Mouse (Mus musculus) megakaryocyte, adult 5-6 weeks (primary cell): ENCODE results near the gene Scn10a. TPM values are rescaled to one million over a fixed set of nuclear protein-coding genes. Genes with fewer than 3 reads are reported as not detected.

Source experiments
- ATAC-seq: 2 replicates; pipeline ENCODE4 v1.8.0; 2016; ENCODE audit warnings: mild to moderate bottlenecking, inconsistent platforms; ENCODE audit not compliant: poor library complexity, severe bottlenecking
- total RNA-seq, 2 experiments: library from RNA; stranded (forward) in 1 of 2; stranded (reverse) in 1 of 2; fragments of 153-499, 151-499 nt in 1 of 2; fragments of 221-1000, 200-1000 nt in 1 of 2; gene quantifications; 2 replicates each; pipeline versions ENCODE4 v1.2.3 to v1.2.4; 2015 to 2017

The Scn10a gene
- total RNA-seq, 2 experiments from 2014 or later: not detected

- no peak for ATAC-seq
These were observed 77.1 kb downstream of the Scn10a start for GRCm38 (mm10) chr9:119641985-119642384.

GRCm38 (mm10) chr9:119634216-119634843 is 84.8 kb downstream of the Scn10a start:
- no peak for ATAC-seq

- no peak for ATAC-seq
These were observed 85.6 kb downstream of the Scn10a start for GRCm38 (mm10) chr9:119633475-119633874.

- no peak for ATAC-seq
These were observed 86.3 kb downstream of the Scn10a start for GRCm38 (mm10) chr9:119632801-119633200.

- ATAC-seq: no peak
These were observed 87.1 kb downstream of the Scn10a start for GRCm38 (mm10) chr9:119631899-119632533.

GRCm38 (mm10) chr9:119631393-119631898 is 87.7 kb downstream of the Scn10a start:
- ATAC-seq: no peak

DNA sequence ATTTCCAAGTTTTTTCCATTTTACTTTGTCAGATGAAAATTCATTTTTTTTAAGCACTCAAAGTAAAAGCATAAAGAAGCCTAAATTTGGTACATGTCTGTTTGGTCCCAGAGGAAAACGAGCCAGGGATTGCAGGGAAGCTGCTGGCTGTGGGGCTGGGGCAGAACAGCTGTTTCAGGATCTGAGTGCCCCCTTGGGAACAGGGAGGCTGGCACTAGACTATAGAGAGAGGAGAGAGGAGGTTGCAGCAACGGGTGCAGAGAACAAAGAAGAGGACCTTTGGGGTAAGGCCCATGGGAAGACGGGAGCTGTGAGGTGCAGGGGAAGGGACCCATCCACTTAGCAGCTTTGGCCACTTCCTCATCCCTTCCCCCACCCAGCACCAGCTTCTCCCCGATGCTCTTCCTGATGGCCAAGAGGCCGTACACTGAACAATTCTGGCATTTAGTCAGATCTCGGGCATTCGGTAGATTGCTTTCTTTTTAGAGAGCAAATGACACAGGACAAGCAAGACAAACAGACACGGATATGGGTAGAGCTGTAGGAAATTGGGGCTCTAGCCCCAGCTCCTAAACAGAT is 90.3 kb downstream of the Scn10a start:
- ATAC-seq: no peak

DNA sequence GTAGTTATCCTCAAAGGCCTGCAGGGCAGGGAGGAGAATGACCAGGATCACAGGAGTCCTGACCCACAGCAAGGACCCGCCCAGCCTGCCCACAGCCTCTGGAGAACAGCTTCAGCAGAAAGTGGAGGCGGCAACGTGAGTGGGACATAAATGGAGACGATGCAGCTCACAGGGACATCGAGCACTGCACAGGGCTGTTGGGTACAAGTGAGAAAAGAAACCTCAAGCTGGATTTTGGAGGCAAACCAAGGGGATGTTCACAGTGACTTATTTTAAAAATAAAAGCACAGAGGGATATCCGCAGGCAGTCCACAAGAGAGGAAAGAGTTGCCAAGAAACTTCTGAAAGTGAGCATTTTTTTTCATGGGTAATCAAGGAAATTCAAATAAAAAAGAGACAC is 91.9 kb downstream of the Scn10a start:
- no peak for ATAC-seq

DNA sequence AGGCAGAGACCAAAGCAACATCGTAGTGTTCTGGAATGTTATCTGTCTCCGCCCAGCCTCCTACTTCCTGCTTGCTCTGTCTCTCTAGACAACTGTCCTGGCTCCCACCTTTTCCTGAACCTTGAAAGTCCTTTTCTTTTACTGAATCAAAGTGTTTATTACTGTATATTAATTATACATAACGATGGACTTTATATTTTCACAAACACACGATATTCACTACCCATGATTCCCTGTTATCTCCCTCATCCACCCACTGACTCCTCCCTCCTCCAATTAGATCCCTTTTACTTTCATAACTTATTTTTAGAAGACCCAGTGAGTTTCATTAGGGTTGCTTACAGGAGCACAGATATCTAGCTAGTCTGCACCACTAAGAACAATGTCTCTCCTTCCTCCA is 95.0 kb downstream of the Scn10a start:
- no peak for ATAC-seq

- no peak for ATAC-seq
These were observed 104.3 kb downstream of the Scn10a start for GRCm38 (mm10) chr9:119614798-119615197.

GRCm38 (mm10) chr9:119610563-119611166 is 108.5 kb downstream of the Scn10a start:
- ATAC-seq: no peak

- ATAC-seq: no peak
These were observed 112.2 kb downstream of the Scn10a start for GRCm38 (mm10) chr9:119606906-119607305.

DNA sequence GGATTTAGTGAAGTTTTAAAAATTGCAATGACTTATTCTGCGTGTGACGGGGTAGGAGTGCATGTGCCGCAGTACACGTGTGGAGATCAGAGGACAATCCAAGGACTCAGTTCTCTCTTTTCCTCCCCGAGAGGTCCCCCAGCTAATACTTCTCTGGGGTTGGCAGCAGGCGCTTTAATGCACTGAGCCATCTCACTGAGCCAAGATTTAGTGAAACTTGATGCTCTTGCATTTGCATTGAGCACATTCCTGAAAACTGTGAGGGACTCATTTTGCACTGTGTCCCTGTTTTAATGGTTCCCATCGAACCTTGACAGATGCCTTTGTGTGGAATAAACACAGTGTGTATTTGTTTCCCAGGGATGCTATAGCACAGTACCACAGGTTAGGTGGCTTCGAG is 114.5 kb downstream of the Scn10a start:
- ATAC-seq: no peak

DNA sequence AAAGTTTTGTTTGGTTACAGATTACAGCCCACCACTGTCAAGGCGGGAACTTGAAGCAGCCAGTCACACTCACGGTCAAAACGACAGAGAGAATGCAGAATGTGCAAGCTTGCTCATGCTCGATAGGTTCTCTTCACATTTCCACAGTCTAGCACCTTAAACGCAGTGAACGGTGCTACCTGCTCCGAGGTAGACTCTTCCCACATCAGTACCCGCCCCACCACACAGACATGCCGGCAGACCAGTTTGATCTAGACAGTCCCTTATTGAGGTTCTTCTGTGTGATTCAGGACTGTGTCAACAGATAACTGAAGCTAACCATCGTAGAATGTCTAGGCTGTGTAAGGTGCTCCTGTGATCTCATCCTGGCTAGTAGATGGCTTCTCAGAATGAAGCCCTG is 120.6 kb downstream of the Scn10a start:
- no peak for ATAC-seq

GRCm38 (mm10) chr9:119597332-119597731 is 121.8 kb downstream of the Scn10a start:
- no peak for ATAC-seq

- no peak for ATAC-seq
These were observed 129.5 kb downstream of the Scn10a start for GRCm38 (mm10) chr9:119589592-119589991.

- no peak for ATAC-seq
These were observed 130.2 kb downstream of the Scn10a start for GRCm38 (mm10) chr9:119588763-119589449.

- ATAC-seq: peak; percentile 87
These were observed 138.5 kb downstream of the Scn10a start for GRCm38 (mm10) chr9:119580668-119581067.

DNA sequence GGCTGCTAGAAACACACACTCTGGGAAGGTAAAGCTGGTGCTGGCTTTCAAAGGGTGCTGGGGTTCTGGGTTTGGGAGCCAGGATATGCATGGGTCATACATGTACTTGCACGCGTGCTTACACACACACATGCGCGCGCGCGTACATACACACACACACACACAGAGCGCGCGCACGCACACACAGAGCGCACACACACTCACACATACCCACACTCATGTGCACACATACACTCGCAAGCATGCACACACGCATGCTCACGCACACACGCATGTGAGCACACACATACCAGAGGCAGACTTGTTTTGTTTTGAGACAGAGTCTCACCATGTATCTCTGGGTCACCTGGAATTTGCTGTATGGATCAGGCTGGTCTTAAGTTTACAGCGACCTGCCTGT is 138.9 kb downstream of the Scn10a start:
- no peak for ATAC-seq

DNA sequence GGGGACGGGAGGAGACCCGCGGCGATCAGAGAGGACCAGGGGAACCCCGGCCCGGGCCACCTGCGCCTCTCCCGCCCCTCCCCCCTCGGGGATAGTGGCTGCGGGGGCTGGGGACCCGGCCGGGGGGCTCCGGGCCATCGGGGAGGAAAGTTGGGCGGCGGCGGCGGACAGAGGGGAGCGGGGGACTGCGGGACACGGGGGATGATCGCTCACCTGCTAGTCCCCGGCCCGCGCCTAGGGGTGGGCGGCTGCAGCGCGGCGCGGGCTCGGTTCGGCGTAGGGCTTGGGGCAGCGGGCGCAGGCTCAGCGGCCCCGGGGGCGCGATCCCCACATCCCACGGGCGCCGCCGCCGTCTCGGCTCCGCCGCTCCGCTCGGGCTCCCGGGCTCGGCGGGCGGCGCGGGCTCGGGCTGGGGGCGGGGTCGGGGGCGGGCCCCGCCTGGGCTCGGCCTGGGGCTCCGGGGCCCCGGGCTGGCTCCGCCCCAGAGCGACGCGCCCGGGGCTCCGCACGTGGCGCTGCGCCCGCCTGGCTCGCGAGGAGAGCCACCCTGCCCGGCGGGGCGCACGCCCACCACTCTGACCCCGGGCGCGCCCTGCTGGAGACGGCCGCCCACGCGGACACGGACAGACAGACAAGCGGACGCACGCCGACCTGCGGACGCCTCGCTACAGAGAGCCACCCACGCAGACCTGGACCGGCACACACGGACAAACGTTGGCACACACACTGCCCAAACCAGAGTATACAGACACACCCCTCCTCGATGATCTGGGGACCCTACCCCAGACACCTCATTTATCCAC is 140.3 kb downstream of the Scn10a start, which contains the start of gene Scn5a:
Gene Scn5a, minus strand, starts transcription at position 381 of the 803 bp plus-strand sequence.
- ATAC-seq: no peak
